Mouse (Mus musculus) central nervous system, embryonic 11.5 days (tissue): Measurements from ENCODE around the gene Olfr461. TPM values are rescaled to one million over a fixed set of nuclear protein-coding genes. Genes with fewer than 3 reads are reported as not detected.

Source experiments
- polyA plus RNA-seq: library from polyadenylated mRNA; depleted of rRNA; stranded (reverse); fragments of >200 nt; gene quantifications from 2 replicates; pipeline ENCODE4 v1.2.3, GENCODE M21; 2012; rRNA removed

Gene Olfr461
- not detected in 2 replicates for polyA plus RNA-seq

GRCm38 (mm10) chr6:40554950-40555349, at the start of gene Olfr461:
Gene Olfr461 (minus strand): TSS chr6:40555050.

GRCm38 (mm10) chr6:40585645-40586044, 30.8 kb upstream of the Olfr461 start, which contains the start of gene Clec5a:
Gene Clec5a (minus strand): TSS chr6:40585821.

GRCm38 (mm10) chr6:40569187-40569586, 14.3 kb upstream of the Olfr461 start, which contains the start of gene Olfr460:
Gene Olfr460 (plus strand): TSS chr6:40569487.

GRCm38 (mm10) chr6:40519408-40519807, 35.4 kb downstream of the Olfr461 start, which contains the start of gene Prss37:
Gene Prss37 (minus strand): TSS chr6:40519508.

GRCm38 (mm10) chr6:40493229-40493628, 61.6 kb downstream of the Olfr461 start, which contains the start of gene Tas2r108:
Gene Tas2r108 (plus strand): TSS chr6:40493529.

Other genes starting within 250 kb of the Olfr461 start
- gene Agk, start 229.9 kb downstream of the Olfr461 start, polyA plus RNA-seq, result 23.9 and 25.1 TPM in 2 replicates
- gene E330009J07Rik, start 118.9 kb downstream of the Olfr461 start, polyA plus RNA-seq, result 10.6 and 12.1 TPM in 2 replicates
- gene Wee2, start 116.0 kb downstream of the Olfr461 start, polyA plus RNA-seq, result 0.04 and 0.08 TPM in 2 replicates
- 133 and 140 TPM in 2 replicates for gene Ssbp1, start 83.7 kb downstream of the Olfr461 start, polyA plus RNA-seq
- gene Tas2r137, start 63.8 kb downstream of the Olfr461 start, polyA plus RNA-seq, result 0.06 and 0.16 TPM in 2 replicates
- 0.18 and 0.63 TPM in 2 replicates for gene Tas2r108, start 61.5 kb downstream of the Olfr461 start, polyA plus RNA-seq
- not detected in 2 replicates for gene Prss37, start 35.5 kb downstream of the Olfr461 start, polyA plus RNA-seq
- gene Olfr460, start 14.4 kb upstream of the Olfr461 start, polyA plus RNA-seq, result 0.06 and 0.10 TPM in 2 replicates
- gene Clec5a, start 30.8 kb upstream of the Olfr461 start, polyA plus RNA-seq, result 0.52 and 0.73 TPM in 2 replicates
- not detected in 2 replicates for gene Tas2r138, start 58.3 kb upstream of the Olfr461 start, polyA plus RNA-seq
- 0.37 and 0.41 TPM in 2 replicates for gene Mgam, start 73.8 kb upstream of the Olfr461 start, polyA plus RNA-seq